In the genomic region with DNA sequence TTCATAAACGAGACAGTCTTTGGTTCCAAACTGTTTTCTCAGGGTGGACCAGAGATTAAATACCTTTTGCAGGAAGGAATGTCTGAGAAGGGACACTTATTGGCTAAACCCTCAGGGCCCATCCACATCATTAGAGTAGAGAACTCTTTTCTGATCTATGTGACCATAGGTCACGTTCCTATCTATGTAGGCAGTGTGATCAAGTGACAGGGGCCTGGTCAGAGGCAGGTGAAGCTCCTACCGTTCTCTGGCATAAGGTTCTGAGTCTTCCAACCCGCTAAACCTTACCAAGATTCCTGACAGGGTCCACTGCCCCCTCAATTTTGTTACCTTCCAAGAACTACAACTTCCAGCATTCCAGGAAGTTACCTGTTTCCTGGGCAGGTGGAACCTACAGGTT, we compare ENCODE assay signal across 29 mouse cellular contexts. TPM values are rescaled to one million over a fixed set of nuclear protein-coding genes. Genes with fewer than 3 reads are reported as not detected.
DNase-seq lines count a peak whose midpoint lies in the region; ATAC-seq and TF ChIP-seq lines count a peak whose summit lies in the region.
"Had no signal": no experiment of that assay in that cellular context is flagged by ENCODE, and none has a peak within 500 bp of the region (broad histone marks: within the 10 kb centered on the region; RNA-seq: fewer than 3 reads in every experiment).

No protein-coding gene starts in this region.

- H3K9me3 ChIP-seq in liver, embryonic 11.5 days (ENCODE audit: control insufficient read depth, low read length): no peaks in the 10 kb centered on the region
- H3K9me3 ChIP-seq in liver, embryonic 14.5 days (ENCODE audit: control insufficient read depth, low read length): no peaks in the 10 kb centered on the region
- H3K9me3 ChIP-seq in liver, postnatal 0 days (ENCODE audit: low read length): no peaks in the 10 kb centered on the region
- H3K9me3 ChIP-seq: embryonic facial prominence, embryonic 10.5 days; embryonic facial prominence, embryonic 13.5 days; hindbrain, embryonic 12.5 days; hindbrain, embryonic 15.5 days had no signal

- peak; percentile 10 for DNase-seq in liver
- no peak for DNase-seq in liver, embryonic 11.5 days (ENCODE audit: low spot score)
- no peak for DNase-seq in liver, embryonic 14.5 days (ENCODE audit: low read depth in 3 of 3, low spot score in 3 of 3)
- no peak for DNase-seq in liver, postnatal 0 days
- DNase-seq in spleen, postnatal 14 days (ENCODE audit: low spot score in 2 of 2): no peak
- no peak for DNase-seq in kidney, adult 2 months
- DNase-seq: adrenal gland, adult 2 months; adrenal gland, postnatal 14 days; cerebellum, adult 11-12 months; cerebellum, adult 9-11 months; cerebellum, postnatal 36 days; embryo, embryonic 11 days; forebrain, postnatal 0 days; gastrocnemius, adult 2 months; gastrocnemius, postnatal 14 days had no signal

- no peaks in the 10 kb centered on the region for H3K27me3 ChIP-seq in liver, embryonic 11.5 days (replicated peaks; ENCODE audit: control insufficient read depth, insufficient read depth, low read length)
- no peaks in the 10 kb centered on the region for H3K27me3 ChIP-seq in liver, embryonic 14.5 days (ENCODE audit: control insufficient read depth, insufficient read depth, low read length)
- no peaks in the 10 kb centered on the region for H3K27me3 ChIP-seq in liver, postnatal 0 days (ENCODE audit: insufficient read depth, low read length)
- H3K27me3 ChIP-seq in kidney, adult 2 months (replicated peaks; ENCODE audit: control insufficient read depth, insufficient read depth, low read length): no peaks in the 10 kb centered on the region
- H3K27me3 ChIP-seq: embryonic facial prominence, embryonic 13.5 days; hindbrain, embryonic 12.5 days; hindbrain, embryonic 15.5 days had no signal

- no peak for TF ChIP-seq EP300 in liver, embryonic 14.5 days (IDR thresholded peaks at IDR 0.05; ENCODE audit: low read depth)
- no peak for TF ChIP-seq EP300 in liver, postnatal 0 days (IDR thresholded peaks at IDR 0.05; ENCODE audit: low read depth)

- H3K4me1 ChIP-seq in liver, embryonic 11.5 days (replicated peaks; ENCODE audit: control insufficient read depth, insufficient read depth, low read length): peaks cover 24% of the 10 kb centered on the region
- peaks cover 53 to 61% of the 10 kb centered on the region in 2 experiments for H3K4me1 ChIP-seq in liver, embryonic 14.5 days (replicated peaks; ENCODE audit: control insufficient read depth in 2 of 2, insufficient read depth in 2 of 2, low read length in 1 of 2)
- H3K4me1 ChIP-seq in liver, postnatal 0 days (ENCODE audit: insufficient read depth): peaks cover 21% of the 10 kb centered on the region
- H3K4me1 ChIP-seq in kidney, adult 2 months (ENCODE audit: control insufficient read depth, insufficient read depth, low read length): no peaks in the 10 kb centered on the region
- H3K4me1 ChIP-seq: embryonic facial prominence, embryonic 13.5 days; hindbrain, embryonic 15.5 days had no signal

- TF ChIP-seq CTCF in liver, embryonic 14.5 days (IDR thresholded peaks at IDR 0.05; ENCODE audit: low read depth): no peak
- TF ChIP-seq CTCF in liver, postnatal 0 days (IDR thresholded peaks at IDR 0.05; ENCODE audit: low read depth): no peak
- TF ChIP-seq CTCF in kidney, adult 2 months (conservative IDR thresholded peaks at IDR 0.05; ENCODE audit: insufficient read depth, insufficient read length, low read depth, low read length): no peak

- H3K4me3 ChIP-seq in liver, embryonic 11.5 days (ENCODE audit: low read depth, low read length): no peak overlapping the region
- H3K4me3 ChIP-seq in liver, embryonic 14.5 days (ENCODE audit: insufficient read depth in 1 of 2, low read depth in 2 of 2, low read length in 2 of 2): no peak overlapping the region
- no peak overlapping the region for H3K4me3 ChIP-seq in liver, postnatal 0 days (ENCODE audit: low read depth, low read length)
- no peak overlapping the region for H3K4me3 ChIP-seq in kidney, adult 2 months (ENCODE audit: insufficient read depth, low read depth, low read length)
- H3K4me3 ChIP-seq: embryonic facial prominence, embryonic 10.5 days; embryonic facial prominence, embryonic 13.5 days; gastrocnemius, adult 2 months; hindbrain, embryonic 12.5 days; hindbrain, embryonic 15.5 days had no signal

- peak overlapping the region; percentile 68 for H3K27ac ChIP-seq in liver, embryonic 11.5 days (ENCODE audit: low read depth, low read length)
- H3K27ac ChIP-seq in liver, embryonic 14.5 days: peak overlapping the region; percentile 77
- peak overlapping the region; percentile 26; the same call in 1 of the 2 replicates for H3K27ac ChIP-seq in liver, postnatal 0 days (ENCODE audit: low read depth)
- H3K27ac ChIP-seq in kidney, adult 2 months (ENCODE audit: insufficient read depth, low read depth, low read length): no peak overlapping the region
- H3K27ac ChIP-seq: embryonic facial prominence, embryonic 10.5 days; embryonic facial prominence, embryonic 13.5 days; gastrocnemius, adult 2 months; hindbrain, embryonic 12.5 days; hindbrain, embryonic 15.5 days had no signal

- no peaks in the 10 kb centered on the region for H3K36me3 ChIP-seq in liver, embryonic 11.5 days (ENCODE audit: control insufficient read depth, insufficient read depth, low read length)
- no peaks in the 10 kb centered on the region for H3K36me3 ChIP-seq in liver, embryonic 14.5 days (replicated peaks; ENCODE audit: control insufficient read depth, insufficient read depth, low read depth)
- no peaks in the 10 kb centered on the region for H3K36me3 ChIP-seq in liver, postnatal 0 days (replicated peaks; ENCODE audit: insufficient read depth, low read length)
- H3K36me3 ChIP-seq in kidney, adult 2 months (ENCODE audit: control insufficient read depth, insufficient read depth, low read length): no peaks in the 10 kb centered on the region
- H3K36me3 ChIP-seq: embryonic facial prominence, embryonic 10.5 days; embryonic facial prominence, embryonic 13.5 days; hindbrain, embryonic 12.5 days; hindbrain, embryonic 15.5 days had no signal

- H3K4me2 ChIP-seq in liver, embryonic 11.5 days: no peak overlapping the region
- H3K4me2 ChIP-seq in liver, embryonic 14.5 days (ENCODE audit: low read depth): peak overlapping the region; percentile 0; the same call in 1 of the 2 replicates
- no peak overlapping the region for H3K4me2 ChIP-seq in liver, postnatal 0 days (ENCODE audit: low read depth, low read length)
- H3K4me2 ChIP-seq: embryonic facial prominence, embryonic 13.5 days; heart, embryonic 11.5 days; hindbrain, embryonic 12.5 days; hindbrain, embryonic 15.5 days had no signal

- H3K9ac ChIP-seq in liver, embryonic 11.5 days (ENCODE audit: low read depth, low read length): 0 out of 2 replicates have a peak overlapping the region, but pooled peaks have one; percentile 16
- no peak overlapping the region for H3K9ac ChIP-seq in liver, embryonic 14.5 days (replicated peaks)
- H3K9ac ChIP-seq in liver, postnatal 0 days (replicated peaks): no peak overlapping the region
- H3K9ac ChIP-seq: embryonic facial prominence, embryonic 13.5 days; forebrain, postnatal 0 days; hindbrain, embryonic 12.5 days; hindbrain, embryonic 15.5 days had no signal

- no peak for TF ChIP-seq POLR2A in kidney, adult 2 months (IDR thresholded peaks at IDR 0.05; ENCODE audit: low read depth, low read length)

- ATAC-seq in liver, embryonic 11.5 days (replicated peaks; ENCODE audit: low FRiP score): 0 out of 2 replicates have a peak, but pooled peaks have one; percentile 28
- ATAC-seq in liver, embryonic 14.5 days (ENCODE audit: insufficient read depth): peak; percentile 50; the same call in 1 of the 2 replicates
- no peak for ATAC-seq in liver, postnatal 0 days
- ATAC-seq: CD4-positive, CD25-positive, alpha-beta regulatory T cell, adult 4 months; forebrain, embryonic 14.5 days; forebrain, postnatal 0 days had no signal

- WGBS in liver, embryonic 11.5 days: 85% methylated on average over 4 of the region's 4 CpGs
- 59% methylated on average over 4 of the region's 4 CpGs for WGBS in liver, embryonic 14.5 days (ENCODE audit: insufficient replicate concordance)
- 81% methylated on average over 4 of the region's 4 CpGs for WGBS in liver, postnatal 0 days (ENCODE audit: insufficient replicate concordance)
- WGBS in kidney, adult 2 months: 88% methylated on average over 4 of the region's 4 CpGs

RNA-seq across cellular contexts. Expression of a gene that starts 4.5 kb away (rescaled TPM):
- polyA plus RNA-seq in liver, embryonic 11.5 days (2014; fragmentation: Nextera tagmentation; extraction: Ambion mirVana): not detected in 2 replicates
- not detected in 2 replicates for polyA plus RNA-seq in liver, embryonic 14.5 days (2012; rRNA removed)
- polyA plus RNA-seq in liver, embryonic 14.5 days (2014; fragmentation: Nextera tagmentation; extraction: Ambion mirVana): not detected in 2 replicates
- 0.11 and 2.1 TPM in 2 replicates for polyA plus RNA-seq in liver, postnatal 0 days (2015; fragmentation: Nextera tagmentation; extraction: Ambion mirVana)
- 0.25 and 0.39 TPM in 2 replicates for polyA plus RNA-seq in kidney, adult 2 months (2012; rRNA removed)
- polyA plus RNA-seq: adrenal gland, adult 2 months; C2C12; CD4-positive, CD25-positive, alpha-beta regulatory T cell, adult 4 months; embryonic facial prominence, embryonic 10.5 days; embryonic facial prominence, embryonic 13.5 days; forebrain, embryonic 11.5 days; heart, embryonic 11.5 days; hindbrain, embryonic 12.5 days had no signal

RNA-seq across cellular contexts. Expression of a gene that starts 18.4 kb away (rescaled TPM):
- polyA plus RNA-seq in liver, embryonic 11.5 days (2014; fragmentation: Nextera tagmentation; extraction: Ambion mirVana): 3.2 and 4.2 TPM in 2 replicates
- polyA plus RNA-seq in liver, embryonic 14.5 days (2012; rRNA removed): 1.9 and 2.8 TPM in 2 replicates
- 3.6 TPM in 2 replicates for polyA plus RNA-seq in liver, embryonic 14.5 days (2014; fragmentation: Nextera tagmentation; extraction: Ambion mirVana)
- polyA plus RNA-seq in liver, postnatal 0 days (2015; fragmentation: Nextera tagmentation; extraction: Ambion mirVana): 6.3 and 7.5 TPM in 2 replicates
- polyA plus RNA-seq in kidney, adult 2 months (2012; rRNA removed): 3.4 and 8.5 TPM in 2 replicates
- polyA plus RNA-seq: C2C12; embryonic facial prominence, embryonic 10.5 days; forebrain, embryonic 11.5 days; heart, embryonic 11.5 days had no signal

RNA-seq across cellular contexts. Expression of a gene that starts 19.9 kb away (rescaled TPM):
- polyA plus RNA-seq in liver, embryonic 11.5 days (2014; fragmentation: Nextera tagmentation; extraction: Ambion mirVana): not detected in 2 replicates
- not detected in 2 replicates for polyA plus RNA-seq in liver, embryonic 14.5 days (2012; rRNA removed)
- polyA plus RNA-seq in liver, embryonic 14.5 days (2014; fragmentation: Nextera tagmentation; extraction: Ambion mirVana): not detected in 2 replicates
- polyA plus RNA-seq in liver, postnatal 0 days (2015; fragmentation: Nextera tagmentation; extraction: Ambion mirVana): not detected in 2 replicates
- not detected in 2 replicates for polyA plus RNA-seq in kidney, adult 2 months (2012; rRNA removed)
- polyA plus RNA-seq: adrenal gland, adult 2 months; brain, embryonic 14.5 days; C2C12; CD4-positive, CD25-positive, alpha-beta regulatory T cell, adult 4 months; cortical plate, adult 2 months; embryonic facial prominence, embryonic 10.5 days; embryonic facial prominence, embryonic 13.5 days; forebrain, embryonic 11.5 days; forebrain, embryonic 14.5 days; forebrain, postnatal 0 days; frontal cortex, adult 2 months; heart, embryonic 11.5 days; heart, embryonic 14.5 days; heart, postnatal 0 days; hindbrain, embryonic 12.5 days; hindbrain, embryonic 15.5 days had no signal

RNA-seq across cellular contexts. Expression of a gene that starts 27.9 kb away (rescaled TPM):
- not detected in 2 replicates for polyA plus RNA-seq in liver, embryonic 11.5 days (2014; fragmentation: Nextera tagmentation; extraction: Ambion mirVana)
- polyA plus RNA-seq in liver, embryonic 14.5 days (2012; rRNA removed): not detected in 2 replicates
- not detected in 2 replicates for polyA plus RNA-seq in liver, embryonic 14.5 days (2014; fragmentation: Nextera tagmentation; extraction: Ambion mirVana)
- 0.07 TPM in 2 replicates for polyA plus RNA-seq in liver, postnatal 0 days (2015; fragmentation: Nextera tagmentation; extraction: Ambion mirVana)
- 0.42 and 0.64 TPM in 2 replicates for polyA plus RNA-seq in kidney, adult 2 months (2012; rRNA removed)
- polyA plus RNA-seq: adrenal gland, adult 2 months; brain, embryonic 14.5 days; C2C12; CD4-positive, CD25-positive, alpha-beta regulatory T cell, adult 4 months; cortical plate, adult 2 months; embryonic facial prominence, embryonic 13.5 days; forebrain, embryonic 11.5 days; forebrain, embryonic 14.5 days; frontal cortex, adult 2 months; heart, embryonic 11.5 days; heart, embryonic 14.5 days; heart, postnatal 0 days; hindbrain, embryonic 12.5 days; hindbrain, embryonic 15.5 days had no signal

RNA-seq across cellular contexts. Expression of a gene that starts 51.2 kb away (rescaled TPM):
- polyA plus RNA-seq in liver, embryonic 11.5 days (2014; fragmentation: Nextera tagmentation; extraction: Ambion mirVana): 3.6 and 4.0 TPM in 2 replicates
- 3.3 and 3.4 TPM in 2 replicates for polyA plus RNA-seq in liver, embryonic 14.5 days (2012; rRNA removed)
- 5.4 and 7.1 TPM in 2 replicates for polyA plus RNA-seq in liver, embryonic 14.5 days (2014; fragmentation: Nextera tagmentation; extraction: Ambion mirVana)
- polyA plus RNA-seq in liver, postnatal 0 days (2015; fragmentation: Nextera tagmentation; extraction: Ambion mirVana): 85.3 and 131 TPM in 2 replicates
- polyA plus RNA-seq in kidney, adult 2 months (2012; rRNA removed): 4.7 and 5.1 TPM in 2 replicates
